Mouse (Mus musculus) spleen, embryonic (tissue): ENCODE data around the gene Mob4.

ENCODE experiments used
- CTCF ChIA-PET: fragments of 350-600 bp; sonication (Branson Sonifier 250); formaldehyde crosslinking; loops from one replicate; lab custom pipeline; 2022; lab: Charles Lee

Gene Mob4

GRCm38 (mm10) chr1:55179917-55180566 lies 49.0 kb downstream of the Mob4 start:
- CTCF ChIA-PET, result interaction anchor here (0.6 to 0.7 kb wide), 2 partner anchors 30 to 45 kb away, joined by 4 read pairs; no protein-coding TSS in a partner anchor

GRCm38 (mm10) chr1:55182392-55182791 lies 51.4 kb downstream of the Mob4 start:
- CTCF ChIA-PET, result no interaction called here

GRCm38 (mm10) chr1:55185718-55186117 lies 54.7 kb downstream of the Mob4 start:
- CTCF ChIA-PET, result no interaction called here

- CTCF ChIA-PET, result no interaction called here
Observed at GRCm38 (mm10) chr1:55186592-55187210, 55.7 kb downstream of the Mob4 start.

- CTCF ChIA-PET, result interaction anchor here (0.6 kb wide), 1 partner anchor 37 kb away, joined by 4 read pairs; no protein-coding TSS in a partner anchor
Observed at GRCm38 (mm10) chr1:55192015-55192414, 61.0 kb downstream of the Mob4 start.

GRCm38 (mm10) chr1:55192824-55193223 lies 61.8 kb downstream of the Mob4 start:
- CTCF ChIA-PET, result no interaction called here

- CTCF ChIA-PET, result no interaction called here
Observed at GRCm38 (mm10) chr1:55193316-55193715, 62.3 kb downstream of the Mob4 start.

GRCm38 (mm10) chr1:55194064-55194915 lies 63.3 kb downstream of the Mob4 start:
- CTCF ChIA-PET, result no interaction called here

- CTCF ChIA-PET, result no interaction called here
Observed at GRCm38 (mm10) chr1:55195021-55195420, 64.0 kb downstream of the Mob4 start.

GRCm38 (mm10) chr1:55196327-55197003 lies 65.4 kb downstream of the Mob4 start:
- CTCF ChIA-PET, result no interaction called here

GRCm38 (mm10) chr1:55198719-55199118 lies 67.7 kb downstream of the Mob4 start:
- CTCF ChIA-PET, result interaction anchor here (0.6 kb wide), 1 partner anchor 668 kb away, joined by 4 read pairs; no protein-coding TSS in a partner anchor

GRCm38 (mm10) chr1:55201850-55202752 lies 71.1 kb downstream of the Mob4 start:
- CTCF ChIA-PET, result no interaction called here
